Mouse (Mus musculus): Measurements from ENCODE around the gene Tssk1.

The Tssk1 gene

GRCm38 (mm10) chr16:17945081-17945831 is 51.2 kb downstream of the Tssk1 start:
- DNase-seq (ENCODE audit: low read depth, low spot score) = no peak
